Mouse (Mus musculus) small intestine, adult 2 months (tissue): ENCODE results near the gene Dazap2.

Experiments
- CTCF ChIP-seq: fragments of 200-500 bp; IDR thresholded peaks from 2 replicates; pipeline ENCODE4 v1.5.1; 2012; ENCODE audit warnings: low read depth, mild to moderate bottlenecking, control low read depth, inconsistent platforms, low read length, moderate library complexity, mixed read lengths; ENCODE audit not compliant: insufficient replicate concordance, insufficient read length; ENCODE audit errors: extremely low read depth
- POLR2A ChIP-seq: fragments of 200-500 bp; IDR thresholded peaks from 2 replicates; pipeline ENCODE4 v1.6.1; 2012; ENCODE audit warnings: low read depth, mild to moderate bottlenecking, control low read depth, inconsistent platforms, low read length, moderate library complexity

GRCm38 (mm10) chr15:100616221-100616620, 1.1 kb downstream of the Dazap2 start:
- TF ChIP-seq POLR2A (no peak), CTCF (no peak)
